Mouse (Mus musculus): Measurements from ENCODE around the gene Sox6. TPM values are rescaled to one million over a fixed set of nuclear protein-coding genes. Genes with fewer than 3 reads are reported as not detected.
A peak's percentile ranks its signal among the peaks of the same experiment; 100 is the strongest.

Gene Sox6
- polyA plus RNA-seq, 1 experiment = 8.1 TPM

DNA sequence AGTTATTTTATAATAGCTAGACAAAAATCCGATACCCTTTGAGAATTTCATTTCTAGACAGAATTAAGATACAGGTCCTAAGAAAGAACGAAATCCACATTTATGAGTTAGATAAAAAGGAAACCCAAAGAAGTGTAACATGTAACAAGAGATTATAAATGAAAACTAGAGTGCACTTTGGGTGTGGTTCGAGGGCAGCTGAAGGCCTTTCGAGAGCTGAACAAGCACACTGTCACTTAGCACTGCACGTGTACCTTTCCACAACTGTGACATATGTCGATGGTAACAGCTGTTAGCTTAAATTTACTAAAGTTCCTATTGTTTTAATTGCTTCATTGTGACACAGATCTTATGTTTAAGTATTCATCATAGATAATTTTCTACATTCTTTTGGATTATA, 142.8 kb downstream of the Sox6 start:
- DNase-seq (ENCODE audit: extremely low spot score in 1 of 2, low spot score in 1 of 2) = no peak

DNA sequence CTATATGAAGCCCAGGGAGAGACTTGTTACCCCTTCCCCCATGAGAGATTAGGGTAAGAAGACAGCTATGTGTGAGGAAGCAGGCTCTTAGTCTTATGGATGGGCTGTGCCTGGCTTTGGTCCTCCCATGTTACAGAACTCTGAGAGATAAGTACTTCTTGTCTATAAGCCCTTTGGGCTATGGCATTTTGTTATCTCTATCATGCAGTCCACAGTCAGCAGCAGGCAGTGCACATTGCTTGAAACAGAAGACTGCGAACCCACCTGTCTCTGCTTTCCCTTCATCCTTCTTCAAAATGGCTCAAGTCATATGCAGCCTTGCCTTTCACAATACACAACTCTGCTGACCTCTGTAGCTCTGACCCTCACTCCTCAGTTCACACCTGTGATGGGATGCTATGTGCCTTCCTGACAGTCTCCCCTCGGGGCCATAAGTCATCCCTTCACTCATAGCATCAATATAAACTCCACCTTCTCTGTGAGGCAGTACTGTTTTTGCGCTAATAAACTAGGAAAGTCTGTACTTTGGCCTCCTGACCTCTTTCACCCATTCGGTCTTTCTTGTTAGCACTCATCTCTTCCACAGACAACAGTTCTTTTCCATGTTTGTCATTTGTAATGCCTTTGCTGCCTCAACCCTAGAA, 143.4 kb downstream of the Sox6 start:
- no peak for DNase-seq (ENCODE audit: extremely low spot score in 1 of 2, low spot score in 1 of 2)

DNA sequence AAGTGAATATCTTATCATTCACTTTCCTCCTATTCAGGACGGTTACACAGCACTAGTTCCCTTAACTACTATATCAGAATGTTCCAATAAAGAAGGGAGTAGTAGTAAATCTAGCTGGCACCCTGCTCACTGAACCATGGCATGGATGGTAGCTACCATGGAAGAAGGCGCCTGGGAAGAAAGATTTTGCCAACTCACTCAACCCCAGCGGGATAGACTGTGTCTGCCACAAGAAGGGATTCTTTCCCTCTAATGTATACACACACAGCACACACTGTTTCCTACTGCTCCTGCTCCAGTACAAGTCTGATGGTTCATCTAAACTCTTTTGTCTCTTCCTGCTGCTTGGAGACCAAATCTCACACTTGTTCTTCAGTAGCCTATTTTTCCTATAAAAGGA, 147.1 kb downstream of the Sox6 start:
- no peak for DNase-seq (ENCODE audit: extremely low spot score in 1 of 2, low spot score in 1 of 2)

DNA sequence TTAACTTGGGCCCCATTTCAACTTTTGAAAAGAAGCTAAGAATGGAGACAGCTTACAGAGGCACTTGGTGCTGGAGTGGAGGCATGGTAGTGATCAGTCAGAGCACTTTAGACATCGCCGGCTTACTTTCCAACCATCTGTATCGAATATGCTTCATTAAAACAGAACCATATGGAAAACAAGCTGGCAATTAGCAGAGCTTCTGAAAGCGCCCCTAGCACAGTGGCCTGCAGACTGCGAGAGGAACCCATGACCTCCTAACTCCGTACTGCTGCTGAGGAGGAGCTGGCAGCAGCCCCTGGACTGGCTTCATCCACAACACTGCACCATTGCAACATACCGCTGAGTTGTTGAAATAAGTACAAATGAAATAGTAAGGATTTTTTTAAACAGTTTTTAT, 148.7 kb downstream of the Sox6 start:
- no peak for DNase-seq (ENCODE audit: extremely low spot score in 1 of 2, low spot score in 1 of 2)

DNA sequence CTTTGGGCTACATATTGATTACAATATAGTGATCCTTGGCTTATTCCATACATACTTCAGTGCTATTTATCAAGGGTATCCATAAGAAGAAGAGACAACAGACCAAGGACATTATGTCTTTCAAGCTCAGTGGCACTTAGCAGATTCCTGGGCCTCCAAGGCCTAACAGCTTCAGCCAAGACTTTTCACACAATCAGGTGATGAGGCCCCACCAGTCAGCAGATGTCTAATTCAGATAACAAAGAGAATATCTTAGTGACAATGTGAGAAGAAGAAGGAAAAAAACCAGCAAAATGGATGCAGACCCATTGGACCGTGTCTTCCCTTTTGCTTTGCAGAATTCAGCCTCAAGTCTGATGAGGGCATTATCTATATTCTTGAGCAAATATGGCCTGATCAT, 150.0 kb downstream of the Sox6 start:
- DNase-seq (ENCODE audit: extremely low spot score in 1 of 2, low spot score in 1 of 2) = no peak

DNA sequence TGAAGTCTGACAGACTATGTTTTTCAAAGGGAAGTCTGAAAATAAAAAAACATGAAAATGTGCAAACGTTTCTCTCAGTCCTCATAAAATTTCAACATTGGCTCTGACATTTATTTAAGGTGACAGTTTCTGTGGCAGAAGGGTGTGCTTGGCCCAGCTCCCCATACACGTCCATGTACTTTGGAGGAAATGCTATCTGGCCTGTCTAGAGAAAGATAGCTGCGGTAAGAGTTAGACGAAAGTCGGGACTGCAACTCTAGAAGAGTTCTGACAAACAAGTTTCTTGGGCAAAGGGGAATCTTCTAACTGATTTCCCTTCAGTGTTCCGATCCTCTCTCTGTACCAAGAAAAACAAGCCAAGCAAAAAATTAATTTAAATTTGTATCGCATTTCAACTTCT, 150.5 kb downstream of the Sox6 start:
- no peak for DNase-seq (ENCODE audit: extremely low spot score in 1 of 2, low spot score in 1 of 2)

DNA sequence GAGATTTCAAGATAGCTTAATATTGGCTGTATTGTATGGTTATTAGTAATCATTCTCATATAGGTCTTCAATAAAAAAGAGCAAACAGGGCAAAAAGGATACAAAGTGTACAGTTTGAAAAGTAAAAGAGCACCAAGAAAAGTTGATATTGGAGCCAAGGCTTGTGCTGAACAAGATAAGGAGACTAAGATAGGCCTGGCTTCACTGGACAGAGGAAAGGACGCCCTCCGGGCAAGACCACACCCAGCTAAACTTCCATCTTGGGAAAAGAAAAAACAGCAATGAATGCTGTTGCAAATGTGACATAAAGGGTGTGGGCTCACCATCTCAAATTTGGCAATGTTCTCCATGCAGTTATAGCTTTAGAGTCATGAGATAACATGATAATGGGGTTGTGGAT, 165.7 kb downstream of the Sox6 start:
- no peak for DNase-seq (ENCODE audit: extremely low spot score in 1 of 2, low spot score in 1 of 2)

DNA sequence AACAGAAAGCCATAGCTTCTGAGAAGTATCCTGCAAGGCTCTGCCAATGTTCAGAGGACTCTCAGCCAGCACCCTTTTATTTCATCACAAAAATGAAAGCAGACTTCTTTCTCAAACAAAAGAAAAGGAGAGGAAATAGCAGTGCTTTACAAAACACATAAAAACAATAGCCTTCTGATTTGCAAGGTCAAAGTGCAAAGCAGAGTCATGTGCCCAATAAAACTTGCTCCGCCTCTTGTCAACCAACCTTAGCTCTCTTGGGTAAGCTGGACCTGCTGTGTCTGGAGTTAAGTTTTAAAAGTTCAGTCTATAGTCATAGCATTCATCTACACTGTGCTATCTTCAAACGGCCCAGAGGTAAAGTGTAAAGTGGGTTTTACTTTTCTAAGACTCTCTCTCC, 170.1 kb downstream of the Sox6 start:
- no peak for DNase-seq (ENCODE audit: extremely low spot score in 1 of 2, low spot score in 1 of 2)

DNA sequence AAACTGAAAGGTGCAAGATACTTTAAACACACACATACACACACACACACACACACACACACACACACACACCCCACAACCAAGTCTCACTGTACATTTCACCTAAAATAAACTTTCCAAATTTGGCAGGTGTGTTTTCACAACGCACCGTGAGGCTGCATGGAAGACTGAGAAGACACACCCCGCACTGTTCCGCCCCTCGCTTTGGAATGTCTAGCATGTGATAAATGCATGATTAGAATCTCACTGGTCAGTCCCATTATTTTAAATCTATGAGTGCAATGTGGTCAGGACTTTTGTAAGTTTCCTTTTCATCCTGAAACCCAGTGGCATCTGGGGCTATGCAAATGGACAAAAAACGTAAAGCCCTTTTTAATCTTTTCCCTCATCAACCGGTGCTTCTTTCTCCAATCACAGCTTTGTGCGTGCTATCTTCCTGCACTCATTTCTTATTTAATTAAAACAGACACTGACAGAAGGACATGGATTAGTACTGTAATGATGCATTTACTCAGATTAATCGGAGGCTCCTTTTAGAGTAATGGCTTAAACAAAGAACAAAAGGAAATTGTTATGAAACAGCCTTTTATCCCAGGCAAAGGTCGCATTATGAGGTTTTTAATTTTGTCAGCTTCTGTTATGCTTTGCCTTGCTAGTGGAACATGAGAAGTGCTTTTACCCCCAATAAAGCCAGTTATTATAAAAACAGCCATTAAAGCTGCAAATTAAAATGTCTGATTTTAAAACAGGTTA, 170.9 kb downstream of the Sox6 start:
- DNase-seq (ENCODE audit: extremely low spot score in 1 of 2, low spot score in 1 of 2) = no peak

DNA sequence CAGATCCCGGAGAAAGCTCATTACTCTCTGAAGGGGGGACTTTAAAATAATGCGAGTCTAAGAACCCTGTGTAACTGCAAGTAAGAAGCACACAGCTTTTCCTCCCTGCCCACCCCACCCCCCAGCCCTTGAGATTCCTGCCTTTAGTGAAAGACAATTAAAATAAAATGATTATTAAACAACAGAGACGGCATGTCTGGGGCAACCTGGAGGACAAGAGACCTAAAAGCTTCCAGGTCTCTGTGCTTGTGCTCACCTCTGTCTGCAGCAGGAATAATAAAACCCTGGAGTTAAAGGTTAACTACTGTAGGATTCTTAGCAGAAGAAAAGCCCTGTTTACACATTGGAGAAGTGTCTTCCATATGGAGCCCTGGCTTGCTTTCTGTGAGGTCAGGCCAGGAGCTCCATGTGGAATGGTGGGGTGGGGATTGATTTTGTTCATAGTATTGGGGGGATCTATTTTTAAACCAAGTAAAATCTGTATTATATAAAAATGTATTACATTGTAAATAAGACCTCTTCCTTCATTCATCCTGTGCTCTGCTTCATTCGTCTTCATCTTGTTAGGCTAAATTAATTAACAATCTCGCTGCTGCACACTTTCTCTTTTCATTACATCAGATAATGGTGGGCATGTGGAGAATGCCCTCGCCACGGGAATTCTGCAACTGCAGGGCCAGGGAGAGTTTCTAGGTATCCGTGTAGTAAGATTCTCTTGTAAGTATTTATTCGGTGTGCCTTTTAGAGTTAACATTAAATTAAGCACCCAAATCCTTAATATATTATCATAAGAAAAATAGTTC, 171.7 kb downstream of the Sox6 start:
- no peak for DNase-seq (ENCODE audit: extremely low spot score in 1 of 2, low spot score in 1 of 2)

DNA sequence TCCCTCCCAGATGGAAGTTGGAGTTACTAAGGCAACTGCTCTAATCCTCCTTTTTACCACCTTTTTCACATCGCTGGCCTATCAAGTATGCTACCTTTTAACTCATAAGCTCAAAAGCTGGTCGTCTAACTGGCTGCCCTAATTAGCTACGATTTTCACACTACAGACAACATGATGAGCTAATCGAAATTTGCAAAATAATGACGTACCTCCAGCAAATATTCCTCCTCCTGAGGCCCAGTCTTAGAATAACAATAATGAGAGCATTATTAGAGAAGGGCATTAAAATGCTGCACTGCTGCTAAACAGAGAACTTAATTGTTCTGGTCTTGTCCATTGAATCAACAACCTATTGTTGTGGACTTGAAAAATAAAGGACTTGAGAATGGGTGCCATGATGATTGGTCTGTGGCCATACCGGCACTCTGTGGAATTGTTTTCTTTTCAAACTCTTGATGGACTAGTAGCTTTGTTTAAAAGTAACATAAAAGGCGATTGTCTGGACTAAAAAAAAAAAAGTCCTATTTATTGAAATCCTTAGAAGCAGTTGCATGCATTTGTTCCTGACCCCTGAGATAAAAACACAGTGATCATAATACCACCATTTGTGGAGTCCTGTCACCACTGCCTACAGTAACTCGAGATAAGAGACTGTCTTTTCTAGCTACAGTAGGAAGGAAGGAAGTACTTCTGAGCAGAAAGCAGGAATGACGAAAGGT, 172.5 kb downstream of the Sox6 start:
- DNase-seq (ENCODE audit: extremely low spot score in 1 of 2, low spot score in 1 of 2) = peak in 1 of 2 experiments; percentile 5

DNA sequence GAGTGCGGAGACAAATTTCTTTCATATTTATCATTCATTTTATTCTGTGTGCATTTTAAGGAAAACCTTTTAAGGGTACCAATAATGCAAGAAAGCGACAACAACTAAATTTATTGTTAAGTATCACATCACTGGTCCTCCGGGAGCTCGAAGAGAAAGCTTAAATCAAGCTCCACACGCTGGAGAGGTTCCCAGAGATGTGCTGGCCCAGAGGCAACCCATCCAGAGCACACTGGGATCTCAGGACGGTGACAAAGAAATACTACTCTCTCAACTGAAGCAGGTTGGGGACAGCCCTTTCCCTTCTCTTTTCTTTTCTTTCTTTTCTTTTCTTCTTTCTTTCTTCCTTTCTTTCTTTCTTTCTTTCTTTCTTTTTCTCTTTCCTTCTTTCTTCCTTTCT, 173.4 kb downstream of the Sox6 start:
- DNase-seq (ENCODE audit: extremely low spot score in 1 of 2, low spot score in 1 of 2) = no peak

DNA sequence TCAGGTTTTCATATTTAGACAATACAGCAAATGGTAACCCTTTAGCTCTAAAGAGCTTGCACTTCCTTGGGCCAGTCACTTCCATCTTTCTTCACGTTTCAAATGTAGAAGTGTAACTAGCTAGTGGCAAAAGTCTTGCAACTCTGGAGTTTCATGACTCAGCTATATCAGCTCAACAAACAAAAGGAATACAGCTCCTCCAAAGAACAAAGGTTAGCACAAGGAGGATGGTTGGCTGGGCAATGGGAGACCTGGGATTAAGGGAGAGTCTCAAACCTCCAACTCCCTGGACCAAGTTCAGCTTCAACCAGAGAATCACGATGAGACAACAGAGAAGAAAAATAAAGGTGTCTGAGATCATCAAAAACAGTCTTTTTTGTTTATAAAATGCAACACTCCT, 174.2 kb downstream of the Sox6 start:
- no peak for DNase-seq (ENCODE audit: extremely low spot score in 1 of 2, low spot score in 1 of 2)

DNA sequence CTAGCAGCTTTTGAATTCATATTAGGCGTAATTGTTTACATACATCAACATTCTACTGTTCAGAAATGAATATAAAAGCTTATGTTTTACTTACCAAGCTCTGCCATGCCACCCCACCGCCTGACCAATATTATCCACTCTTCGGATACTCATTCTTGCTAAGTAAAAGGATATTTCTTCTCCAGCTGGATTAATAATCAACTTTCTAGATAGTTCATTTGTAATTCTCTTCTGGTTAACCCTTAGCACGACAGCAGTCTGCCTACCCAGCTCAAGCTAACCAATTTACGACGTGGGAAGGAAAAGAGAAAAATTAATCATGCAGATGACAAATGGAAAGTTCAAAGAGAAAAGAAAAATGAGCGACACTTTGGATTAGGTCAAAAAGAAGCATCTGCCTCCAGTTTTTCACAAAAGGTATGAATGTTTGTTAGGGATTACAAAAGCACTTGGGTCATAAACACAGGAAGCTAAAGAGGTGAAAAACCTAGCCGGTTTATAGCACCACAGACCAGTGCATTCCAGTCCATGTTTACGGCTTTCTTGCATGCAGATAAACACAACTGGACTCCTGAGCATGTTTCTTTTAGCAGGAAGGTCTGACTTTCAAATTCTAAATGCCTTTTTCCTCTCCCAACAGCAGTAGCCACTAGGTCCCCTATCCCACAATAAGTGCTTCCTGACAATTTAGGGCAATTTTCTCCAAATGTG, 178.8 kb downstream of the Sox6 start:
- DNase-seq (ENCODE audit: extremely low spot score in 1 of 2, low spot score in 1 of 2) = no peak

DNA sequence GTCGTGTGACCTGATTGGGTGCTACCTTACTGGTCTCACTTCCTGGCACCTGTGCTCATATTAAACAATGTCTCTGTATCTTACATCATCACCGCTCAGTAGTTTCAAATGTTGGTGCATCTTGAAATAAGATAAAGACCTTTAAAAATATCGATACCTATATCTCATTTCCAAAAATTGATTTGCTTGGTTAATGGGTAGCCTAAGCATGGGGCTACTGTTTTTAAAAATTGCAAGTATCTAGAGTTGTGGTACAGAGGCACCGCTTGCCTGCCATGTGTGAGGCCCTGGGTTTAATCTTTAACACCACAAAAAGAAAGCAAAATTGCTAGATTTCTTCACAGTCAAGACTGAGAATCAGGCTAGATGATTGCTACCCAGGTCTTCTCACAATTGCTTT, 187.5 kb downstream of the Sox6 start:
- no peak for DNase-seq (ENCODE audit: extremely low spot score in 1 of 2, low spot score in 1 of 2)

DNA sequence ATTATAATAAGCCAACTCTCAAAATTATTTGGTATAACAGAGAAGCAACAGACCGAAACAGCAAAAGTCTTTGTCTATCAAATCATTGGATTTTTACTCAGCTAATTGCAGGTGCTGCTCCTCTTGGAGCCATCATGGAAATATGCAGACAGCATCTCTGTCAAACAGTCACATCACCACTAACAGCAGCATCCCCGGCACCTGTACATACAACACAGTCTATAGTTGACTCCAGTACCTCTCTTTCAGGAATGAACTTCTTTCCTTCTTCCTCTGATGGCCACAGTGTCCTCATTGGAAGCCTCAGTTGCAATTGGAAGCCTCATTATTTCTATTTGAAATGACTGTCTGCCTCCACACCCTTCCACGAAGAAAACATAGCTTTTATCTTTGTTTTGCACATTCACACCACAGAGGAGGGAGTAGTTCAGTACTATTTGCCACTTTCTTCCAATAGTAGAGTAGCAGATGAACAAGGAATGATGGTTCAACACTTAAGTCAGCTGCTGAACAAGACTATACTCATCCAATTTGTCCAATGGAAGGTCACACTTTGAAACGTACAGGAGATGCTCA, 192.7 kb downstream of the Sox6 start:
- DNase-seq (ENCODE audit: extremely low spot score in 1 of 2, low spot score in 1 of 2) = no peak

DNA sequence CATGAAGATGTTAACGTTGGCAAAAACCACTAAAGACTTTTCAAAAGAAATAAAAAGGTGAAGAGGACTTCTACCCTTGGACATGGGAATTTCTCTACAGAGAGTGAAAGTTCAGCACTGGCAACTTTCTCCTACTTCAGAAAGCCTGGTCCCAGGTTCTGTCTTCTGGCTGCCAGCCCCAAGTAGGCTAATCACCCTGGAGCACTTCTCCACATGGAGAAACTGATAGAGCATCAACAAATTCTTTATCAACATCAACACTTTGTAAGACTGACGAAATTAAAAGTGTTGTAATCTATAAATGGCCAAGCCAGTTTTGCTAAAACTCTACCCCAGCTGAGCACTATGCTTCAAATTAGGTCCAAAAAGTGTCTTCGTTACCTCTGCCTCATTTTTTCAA, 193.7 kb downstream of the Sox6 start:
- DNase-seq (ENCODE audit: extremely low spot score in 1 of 2, low spot score in 1 of 2) = no peak

DNA sequence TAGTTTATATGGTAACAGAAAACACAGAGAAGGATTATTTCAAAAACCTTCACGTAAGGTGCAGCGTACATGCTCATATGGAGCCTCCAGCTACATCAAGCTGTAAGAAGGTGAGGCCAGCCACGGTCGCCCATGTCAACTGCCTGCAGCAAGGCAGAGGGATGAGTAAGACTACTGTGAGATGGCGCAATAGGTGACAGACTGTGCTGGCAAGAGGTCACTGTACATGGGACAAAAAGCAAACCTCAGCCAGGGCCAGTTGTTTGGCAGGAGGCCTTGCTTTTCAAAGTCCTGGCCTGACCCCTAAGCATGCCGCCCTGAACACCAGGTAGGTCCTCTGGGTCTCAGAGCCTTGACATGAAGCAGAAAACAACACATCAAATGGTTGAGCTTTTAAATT, 194.2 kb downstream of the Sox6 start:
- DNase-seq (ENCODE audit: extremely low spot score in 1 of 2, low spot score in 1 of 2) = no peak

DNA sequence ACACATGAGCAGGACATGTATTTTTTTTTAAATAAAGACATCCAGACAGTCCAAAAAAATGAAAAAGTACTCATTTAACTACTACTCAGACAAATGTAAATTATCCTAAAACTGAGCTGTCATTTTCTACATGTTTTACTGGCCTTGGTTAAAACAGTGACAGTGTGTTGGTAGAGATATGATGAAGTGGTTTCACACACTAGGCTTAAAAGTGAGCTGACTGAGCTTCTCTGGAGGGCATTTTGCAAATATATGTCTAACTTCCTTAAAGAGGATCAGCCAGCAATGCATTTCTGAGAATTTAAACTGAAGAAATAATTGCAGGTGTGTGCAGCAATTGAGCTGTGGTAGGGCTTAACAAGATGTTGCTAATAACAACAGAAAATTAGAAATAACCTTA, 196.3 kb downstream of the Sox6 start:
- DNase-seq (ENCODE audit: extremely low spot score in 1 of 2, low spot score in 1 of 2) = no peak

DNA sequence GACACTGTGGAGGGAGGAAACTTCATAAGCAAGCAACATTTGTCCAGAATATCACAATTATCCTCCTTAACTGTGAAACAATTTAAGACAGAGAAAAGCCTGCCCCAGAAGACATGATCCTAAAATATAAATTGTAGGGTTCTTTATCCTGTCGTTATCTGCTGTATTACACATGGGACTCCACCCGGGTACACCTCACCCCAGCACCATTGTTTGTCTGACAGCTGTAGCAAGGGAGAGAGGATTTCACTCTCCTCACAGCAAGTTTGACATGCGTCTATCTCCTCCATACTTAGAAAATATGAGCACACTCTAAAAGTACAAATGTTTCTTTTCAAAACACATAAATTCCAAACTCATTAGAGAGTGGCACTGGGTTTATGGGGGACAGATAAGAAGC, 198.0 kb downstream of the Sox6 start:
- DNase-seq (ENCODE audit: extremely low spot score in 1 of 2, low spot score in 1 of 2) = no peak

All from frontal cortex, adult 2 months (tissue).